Mouse (Mus musculus) erythroblast, embryonic 14.5 days (primary cell): ENCODE data around the gene Exoc1. TPM values are rescaled to one million over a fixed set of nuclear protein-coding genes. Genes with fewer than 3 reads are reported as not detected.

Experiments used
- H3K27me3 ChIP-seq: 2 replicates; pipeline ENCODE4 v1.6.1; 2012; ENCODE audit warnings: inconsistent platforms; ENCODE audit not compliant: control insufficient read depth
- H3K36me3 ChIP-seq: 2 replicates; pipeline ENCODE4 v1.6.1; 2012; ENCODE audit warnings: mild to moderate bottlenecking, inconsistent platforms; ENCODE audit not compliant: control insufficient read depth
- H3K4me1 ChIP-seq: 2 replicates; pipeline ENCODE4 v1.6.1; 2012; ENCODE audit warnings: inconsistent platforms; ENCODE audit not compliant: control insufficient read depth
- H3K4me3 ChIP-seq: replicated peaks from 2 replicates; pipeline ENCODE3; 2012; ENCODE audit warnings: moderate library complexity, mild to moderate bottlenecking, inconsistent platforms
- H3K9me3 ChIP-seq: 2 replicates; pipeline ENCODE4 v1.6.1; 2012; ENCODE audit warnings: low read length, inconsistent platforms, mixed read lengths; ENCODE audit not compliant: control insufficient read depth
- GATA1 ChIP-seq: IDR thresholded peaks from 2 replicates; pipeline ENCODE4 v1.6.1; 2012; ENCODE audit warnings: low read length, inconsistent platforms, mixed read lengths
- TAL1 ChIP-seq: IDR thresholded peaks from 3 replicates; pipeline ENCODE4 v1.6.1; 2012; ENCODE audit warnings: low read length, inconsistent platforms, mixed read lengths
- polyA plus RNA-seq: library from polyadenylated mRNA; stranded (reverse); fragments of >175 nt; gene quantifications from 2 replicates; pipeline ENCODE4 v1.2.3, GENCODE M21; 2012

Exoc1 gene
- polyA plus RNA-seq, 1 experiment, result 0.31 TPM

DNA sequence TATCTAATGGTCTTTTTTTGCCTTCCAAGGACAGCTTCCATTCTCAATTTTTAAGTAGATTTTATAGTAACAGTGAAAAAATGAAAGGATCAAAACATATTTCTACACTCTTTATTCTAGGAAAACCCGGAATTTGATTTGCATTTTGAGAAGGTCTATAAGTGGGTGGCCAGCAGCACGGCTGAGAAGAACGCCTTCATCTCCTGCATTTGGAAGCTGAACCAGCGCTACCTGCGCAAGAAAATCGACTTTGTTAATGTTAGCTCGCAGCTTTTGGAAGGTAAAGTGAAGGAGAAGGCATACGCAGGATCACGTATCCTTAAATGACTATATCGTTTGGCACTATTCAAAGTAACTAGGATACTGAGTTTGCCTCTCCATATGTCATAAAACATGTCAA is 8.5 kb downstream of the Exoc1 start:
- Histone ChIP-seq H3K27me3 (no peaks in the 10 kb centered on the region), H3K36me3 (peaks cover 66% of the 10 kb centered on the region)

DNA sequence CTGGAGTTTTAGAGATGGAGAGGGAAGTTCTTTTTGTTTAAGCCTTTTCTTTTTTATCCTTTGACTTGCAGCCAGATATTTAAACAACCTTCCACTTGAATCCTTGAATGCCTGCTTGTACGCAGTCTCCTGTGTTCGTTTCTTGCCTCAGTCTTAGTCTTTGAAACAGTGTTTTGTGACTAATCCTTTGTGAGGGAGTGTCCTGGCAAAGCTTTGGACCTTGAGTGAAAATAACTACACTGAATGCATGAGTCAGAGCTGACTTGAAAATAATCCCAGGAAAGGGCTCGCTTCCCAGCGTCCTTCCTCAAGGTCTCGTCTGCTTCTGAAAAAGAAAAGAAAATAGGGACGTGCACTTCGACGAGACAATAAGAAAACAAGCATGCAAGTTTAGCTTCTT is 11.1 kb downstream of the Exoc1 start:
- Histone ChIP-seq H3K4me3 (no peak overlapping the region), H3K4me1 (no peaks in the 10 kb centered on the region), H3K36me3 (peaks cover 76% of the 10 kb centered on the region), H3K27me3 (no peaks in the 10 kb centered on the region), H3K9me3 (no peaks in the 10 kb centered on the region)
- TF ChIP-seq GATA1, result no peak
- no peak for TF ChIP-seq TAL1

More for the DNA sequence above, 8.5 kb downstream of the Exoc1 start:
- H3K9me3 ChIP-seq, result no peaks in the 10 kb centered on the region
- H3K4me3 ChIP-seq, result no peak overlapping the region
- no peaks in the 10 kb centered on the region for H3K4me1 ChIP-seq
- TF ChIP-seq GATA1 (no peak), TAL1 (no peak)

DNA sequence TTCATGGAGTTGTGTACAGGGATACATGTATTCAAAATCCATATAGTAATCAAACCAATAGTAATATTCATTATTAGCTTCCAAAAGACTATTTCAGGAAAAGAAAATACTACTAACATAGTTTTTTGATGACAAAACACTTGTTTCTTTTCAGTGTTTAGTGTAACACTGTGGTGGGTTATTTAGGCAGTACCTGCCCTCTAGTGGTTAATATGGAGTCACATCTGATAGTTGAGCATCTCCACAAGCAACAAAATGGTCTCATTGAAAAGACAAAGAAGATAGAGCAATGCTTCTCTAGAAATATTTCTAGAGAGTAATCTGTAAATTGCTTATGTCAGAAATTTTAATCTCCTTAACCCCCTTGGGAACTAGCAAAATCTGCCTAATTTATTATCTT is 11.7 kb downstream of the Exoc1 start:
- Histone ChIP-seq H3K36me3 (peaks cover 75% of the 10 kb centered on the region), H3K27me3 (no peaks in the 10 kb centered on the region), H3K4me1 (no peaks in the 10 kb centered on the region), H3K4me3 (no peak overlapping the region), H3K9me3 (no peaks in the 10 kb centered on the region)
- TF ChIP-seq TAL1, result no peak
- TF ChIP-seq GATA1, result no peak

DNA sequence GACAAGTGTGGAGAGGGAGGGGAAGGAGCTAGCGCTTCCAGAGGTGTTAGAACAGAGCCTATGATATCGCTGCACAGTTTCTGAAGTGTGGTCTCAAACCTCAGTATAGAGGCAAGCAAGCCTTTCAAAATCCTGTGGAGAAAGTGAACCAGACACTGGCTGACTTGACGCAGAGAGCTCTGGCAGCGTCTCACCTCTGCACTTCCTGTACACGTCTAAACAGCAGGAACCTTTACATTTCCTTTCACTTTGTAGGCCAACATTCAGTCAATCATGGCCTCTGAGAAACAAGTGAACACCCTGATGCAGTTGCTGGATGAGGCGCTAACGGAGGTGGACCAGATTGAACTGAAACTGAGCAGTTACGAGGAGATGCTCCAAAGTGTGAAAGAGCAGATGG is 14.1 kb downstream of the Exoc1 start:
- Histone ChIP-seq H3K27me3 (no peaks in the 10 kb centered on the region), H3K4me3 (no peak overlapping the region), H3K9me3 (no peaks in the 10 kb centered on the region), H3K36me3 (peaks cover 63% of the 10 kb centered on the region), H3K4me1 (no peaks in the 10 kb centered on the region)
- TF ChIP-seq TAL1 (no peak), GATA1 (no peak)

DNA sequence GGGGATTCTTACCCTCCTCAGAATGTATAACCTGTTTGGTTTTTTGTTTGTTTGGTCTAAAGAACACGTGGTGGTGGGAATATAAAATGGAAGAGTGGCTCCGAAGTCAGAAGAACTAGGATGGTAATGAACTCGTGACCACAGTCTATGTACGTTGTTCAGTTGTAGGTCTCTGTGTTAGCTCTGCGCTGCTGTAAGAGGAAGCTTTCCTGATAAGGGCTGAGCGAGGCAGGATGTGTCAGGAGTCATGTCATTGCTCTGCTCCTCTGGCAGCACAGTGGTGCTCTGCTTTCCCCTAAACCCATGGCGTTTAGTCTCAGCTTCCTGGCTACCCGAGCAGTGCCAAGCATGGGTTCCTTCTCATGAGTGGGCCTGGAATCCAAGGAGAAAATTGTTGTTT is 21.3 kb downstream of the Exoc1 start:
- Histone ChIP-seq H3K4me1 (no peaks in the 10 kb centered on the region), H3K36me3 (peaks cover 48% of the 10 kb centered on the region), H3K4me3 (no peak overlapping the region)

DNA sequence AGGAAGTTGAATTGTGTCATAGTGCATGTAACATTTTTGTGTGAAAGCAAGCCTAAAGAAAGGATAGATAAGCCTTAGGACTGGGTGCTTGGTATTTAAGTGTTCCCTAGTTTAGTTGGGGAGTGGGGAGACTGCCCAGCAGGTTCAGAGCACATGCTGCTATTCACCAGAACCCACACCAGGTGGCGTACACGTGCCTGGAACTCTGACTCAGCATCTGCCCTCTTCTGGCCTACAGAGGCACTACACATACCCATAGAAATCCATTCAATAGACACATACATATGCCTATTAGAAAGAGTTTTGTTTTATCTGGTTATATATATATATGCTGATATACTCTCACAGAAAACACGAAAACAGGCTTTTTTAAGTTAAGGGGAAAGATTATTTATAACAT is 36.2 kb downstream of the Exoc1 start:
- no peaks in the 10 kb centered on the region for H3K4me1 ChIP-seq
- no peak overlapping the region for H3K4me3 ChIP-seq
- H3K9me3 ChIP-seq, result no peaks in the 10 kb centered on the region
- H3K27me3 ChIP-seq, result no peaks in the 10 kb centered on the region
- TF ChIP-seq TAL1 (no peak), GATA1 (no peak)
- peaks cover 58% of the 10 kb centered on the region for H3K36me3 ChIP-seq

More for the DNA sequence above, 21.3 kb downstream of the Exoc1 start:
- Histone ChIP-seq H3K9me3 (no peaks in the 10 kb centered on the region), H3K27me3 (no peaks in the 10 kb centered on the region)
- TF ChIP-seq GATA1 (no peak), TAL1 (no peak)

DNA sequence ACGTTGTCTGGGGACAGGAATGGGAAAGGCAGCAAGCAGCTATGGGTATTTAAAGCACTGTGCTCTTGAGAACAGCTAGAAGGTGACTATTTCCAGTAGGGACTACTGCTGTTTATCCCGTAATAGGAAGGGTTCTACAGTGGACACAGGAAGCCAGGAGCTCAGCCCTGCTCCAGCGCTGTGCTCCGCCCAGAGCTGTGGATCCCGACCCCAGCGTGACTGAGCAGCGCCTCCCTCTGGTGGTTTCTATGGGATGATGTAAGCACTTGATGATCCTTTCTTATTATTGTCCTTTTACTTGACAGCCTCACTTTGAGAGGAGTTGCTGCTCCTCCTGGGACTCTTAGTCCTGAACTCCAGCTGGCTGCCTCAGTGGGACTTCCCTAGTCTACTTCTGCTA is 45.1 kb downstream of the Exoc1 start:
- TF ChIP-seq TAL1 (no peak), GATA1 (no peak)
- Histone ChIP-seq H3K27me3 (no peaks in the 10 kb centered on the region), H3K36me3 (peaks cover 20% of the 10 kb centered on the region), H3K4me3 (no peak overlapping the region), H3K4me1 (no peaks in the 10 kb centered on the region), H3K9me3 (peaks cover 15% of the 10 kb centered on the region)

DNA sequence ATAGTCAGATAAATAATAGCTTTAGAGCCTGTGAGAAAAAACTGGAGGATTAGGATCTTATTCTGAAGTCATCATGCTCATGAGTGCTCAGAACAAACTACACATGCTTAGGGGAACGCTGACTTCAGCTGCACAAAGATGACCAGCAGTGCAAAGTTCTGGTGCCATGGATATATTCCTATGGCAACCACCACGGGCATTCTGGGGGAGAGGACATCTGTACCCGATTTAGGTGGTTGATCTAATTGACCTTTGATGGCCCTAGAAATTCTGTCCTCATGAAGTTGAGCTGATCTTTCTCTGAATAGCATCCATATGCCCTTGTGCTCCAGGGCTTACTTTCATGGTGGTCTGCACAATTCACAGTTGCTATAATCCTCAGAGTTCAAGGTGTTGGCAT is 47.9 kb downstream of the Exoc1 start:
- peaks cover 18% of the 10 kb centered on the region for H3K9me3 ChIP-seq
- no peaks in the 10 kb centered on the region for H3K36me3 ChIP-seq
- H3K4me1 ChIP-seq, result no peaks in the 10 kb centered on the region
- no peak for TF ChIP-seq GATA1
- no peak for TF ChIP-seq TAL1
- H3K4me3 ChIP-seq, result no peak overlapping the region
- no peaks in the 10 kb centered on the region for H3K27me3 ChIP-seq

DNA sequence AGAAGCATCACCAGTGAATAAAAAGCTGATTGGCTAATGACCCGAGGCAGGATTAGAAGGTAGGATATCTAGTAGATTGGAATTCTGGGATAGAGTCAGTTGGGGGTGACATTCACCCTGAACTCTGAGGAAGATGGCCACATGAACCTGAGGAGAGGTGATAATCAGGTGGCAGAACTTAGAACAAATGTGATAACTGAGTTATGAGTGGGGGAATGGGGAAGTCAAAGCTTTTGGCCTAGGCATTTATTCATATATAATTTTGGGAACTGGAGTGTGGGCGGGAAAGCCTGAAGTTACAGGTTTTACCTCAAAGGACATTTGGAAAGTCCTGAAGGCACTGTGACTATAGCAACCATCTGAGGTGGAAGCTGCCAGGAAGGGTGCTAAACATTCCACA is 56.3 kb downstream of the Exoc1 start:
- H3K4me3 ChIP-seq, result no peak overlapping the region
- H3K27me3 ChIP-seq, result no peaks in the 10 kb centered on the region
- TF ChIP-seq TAL1, result no peak
- no peak for TF ChIP-seq GATA1
- H3K9me3 ChIP-seq, result peaks cover 4% of the 10 kb centered on the region; the same call in 1 of the 2 replicates
- no peaks in the 10 kb centered on the region for H3K36me3 ChIP-seq
- H3K4me1 ChIP-seq, result peaks cover 16% of the 10 kb centered on the region
